Mouse (Mus musculus) heart, embryonic 16.5 days (tissue): ENCODE data around the gene Clk2. TPM values are rescaled to one million over a fixed set of nuclear protein-coding genes. Genes with fewer than 3 reads are reported as not detected.
A peak's percentile ranks its signal among the peaks of the same experiment; 100 is the strongest.

Experiments
- ATAC-seq: fragments of 200-750 bp; cut with Nextera tagmentation; replicated peaks from 2 replicates; pipeline ENCODE4 v1.8.0; 2017; ENCODE audit warnings: moderate number of reproducible peaks; ENCODE audit not compliant: insufficient read depth, low FRiP score; ENCODE audit errors: extremely low read depth
- H3K27ac ChIP-seq: fragments of 300-500 bp; sonication (generic); 2 replicates; pipeline ENCODE4 v1.5.1; 2014; ENCODE audit warnings: mild to moderate bottlenecking, low read length, control low read depth, moderate library complexity
- H3K27me3 ChIP-seq: fragments of 300-500 bp; sonication (generic); 2 replicates; pipeline ENCODE4 v1.6.1; 2014; ENCODE audit warnings: low read length, mixed read lengths; ENCODE audit not compliant: control insufficient read depth, insufficient read depth
- H3K36me3 ChIP-seq: fragments of 300-500 bp; sonication (generic); 2 replicates; pipeline ENCODE4 v1.6.1; 2014; ENCODE audit not compliant: control insufficient read depth, insufficient read depth
- H3K4me1 ChIP-seq: fragments of 300-500 bp; sonication (generic); 2 replicates; pipeline ENCODE4 v1.6.1; 2014; ENCODE audit warnings: low read length, mixed read lengths; ENCODE audit not compliant: control insufficient read depth, insufficient read depth
- H3K4me2 ChIP-seq: fragments of 300-500 bp; sonication (generic); 2 replicates; pipeline ENCODE4 v1.6.1; 2014; ENCODE audit warnings: low read depth, mild to moderate bottlenecking, control low read depth, low read length
- H3K4me3 ChIP-seq: fragments of 300-500 bp; sonication (generic); 2 replicates; pipeline ENCODE4 v1.5.1; 2014; ENCODE audit warnings: mild to moderate bottlenecking, control low read depth, low read length
- H3K9ac ChIP-seq: fragments of 300-500 bp; sonication (generic); 2 replicates; pipeline ENCODE4 v1.6.1; 2014; ENCODE audit warnings: low read length, control low read depth
- H3K9me3 ChIP-seq: fragments of 300-500 bp; sonication (generic); replicated peaks from 2 replicates; pipeline ENCODE4 v1.6.1; 2016; ENCODE audit warnings: low read length; ENCODE audit not compliant: control insufficient read depth
- WGBS: fragments of 180-500 bp; shearing (Covaris S2); extraction: QIAGEN DNeasy Blood & Tissue Kit; methylation state at CpG from one replicate; pipeline ENCODE4 v1.1.7; 2014; 5-methylcytosine and 5-hydroxymethylcytosine counted together
- polyA plus RNA-seq: library from polyadenylated mRNA; unstranded; fragments of >200 nt; fragmentation: Nextera tagmentation; extraction: Ambion mirVana; gene quantifications from 2 replicates; pipeline ENCODE4 v1.2.1, GENCODE M21; 2015

The Clk2 gene
- polyA plus RNA-seq, 1 experiment from 2014 or later: 17.9 TPM

DNA sequence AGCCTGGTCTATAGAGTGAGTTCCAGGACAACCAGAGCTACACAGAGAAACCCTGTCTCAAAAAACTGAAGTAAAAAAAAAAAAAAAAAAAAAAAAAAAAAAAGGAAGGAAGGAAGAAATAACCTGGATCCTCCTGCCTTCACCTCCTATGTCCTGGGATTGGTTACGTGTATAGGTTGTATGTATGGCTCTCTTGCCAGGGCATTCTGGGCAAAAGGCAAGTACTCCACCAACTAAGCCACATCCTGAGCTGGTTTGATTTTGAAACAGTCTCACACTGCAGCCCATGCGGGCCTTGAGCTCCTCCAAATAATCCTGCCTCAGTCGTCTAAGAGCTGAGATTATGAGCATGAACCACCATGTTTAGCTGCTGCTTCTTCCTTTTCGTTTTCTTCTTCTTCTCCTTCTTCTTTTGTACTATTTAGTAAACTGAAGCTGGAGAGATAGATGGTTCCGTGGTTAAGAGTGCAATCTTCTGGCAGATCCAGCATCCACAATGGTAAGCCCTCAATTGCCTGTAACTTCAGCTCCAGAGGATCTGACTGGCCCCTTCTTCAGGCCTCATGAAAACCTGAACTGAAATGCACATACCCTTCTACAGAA, 851 bp upstream of the Clk2 start:
- peak overlapping the region; percentile 99 for H3K9ac ChIP-seq
- H3K4me1 ChIP-seq: peaks cover 25% of the 10 kb centered on the region
- H3K27me3 ChIP-seq: peaks cover 8% of the 10 kb centered on the region
- peaks cover 13% of the 10 kb centered on the region for H3K36me3 ChIP-seq
- H3K27ac ChIP-seq: no peak overlapping the region; the same call in 1 of the 2 replicates
- peak overlapping the region; percentile 97 for H3K4me3 ChIP-seq
- ATAC-seq: no peak
- 74% methylated on average over 5 of the region's 5 CpGs for WGBS
- no peaks in the 10 kb centered on the region for H3K9me3 ChIP-seq
- peak overlapping the region; percentile 83 for H3K4me2 ChIP-seq

DNA sequence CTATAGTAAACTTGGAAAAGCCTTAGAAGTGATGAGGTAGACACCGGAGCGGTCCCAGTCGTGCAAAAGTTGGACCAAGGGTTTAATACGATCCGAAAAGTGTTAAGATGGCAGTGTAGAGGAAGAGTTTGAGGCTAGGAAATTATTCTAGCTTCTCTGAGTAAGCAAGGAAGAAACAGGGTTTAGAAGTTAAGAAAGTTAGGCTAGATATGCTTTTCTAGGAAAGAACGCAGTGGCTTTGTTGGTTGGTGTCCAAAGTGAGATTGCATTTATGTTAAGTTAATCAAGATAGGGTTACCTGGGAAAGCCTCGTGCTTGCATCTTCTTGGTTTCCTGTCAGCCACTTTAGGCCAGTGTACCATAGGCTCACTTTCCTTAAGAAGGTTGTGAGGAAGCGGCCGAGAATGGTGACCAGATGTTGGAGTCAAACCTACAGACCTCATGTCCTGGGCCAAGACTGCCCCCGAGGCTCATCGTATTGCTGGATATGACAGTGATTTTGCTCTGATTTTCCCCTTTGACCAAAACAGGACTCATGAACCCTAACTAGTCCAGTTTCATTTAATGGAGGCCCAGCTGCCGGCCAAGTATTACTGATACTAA, 774 bp downstream of the Clk2 start:
- no peaks in the 10 kb centered on the region for H3K9me3 ChIP-seq
- H3K36me3 ChIP-seq: peaks cover 29% of the 10 kb centered on the region
- no peaks in the 10 kb centered on the region for H3K27me3 ChIP-seq
- WGBS: 17% methylated on average over 12 of the region's 12 CpGs
- peak overlapping the region; percentile 97 for H3K4me3 ChIP-seq
- H3K27ac ChIP-seq: peak overlapping the region; percentile 99
- ATAC-seq: no peak
- H3K4me1 ChIP-seq: peaks cover 19% of the 10 kb centered on the region
- H3K4me2 ChIP-seq: peak overlapping the region; percentile 86
- H3K9ac ChIP-seq: peak overlapping the region; percentile 99

DNA sequence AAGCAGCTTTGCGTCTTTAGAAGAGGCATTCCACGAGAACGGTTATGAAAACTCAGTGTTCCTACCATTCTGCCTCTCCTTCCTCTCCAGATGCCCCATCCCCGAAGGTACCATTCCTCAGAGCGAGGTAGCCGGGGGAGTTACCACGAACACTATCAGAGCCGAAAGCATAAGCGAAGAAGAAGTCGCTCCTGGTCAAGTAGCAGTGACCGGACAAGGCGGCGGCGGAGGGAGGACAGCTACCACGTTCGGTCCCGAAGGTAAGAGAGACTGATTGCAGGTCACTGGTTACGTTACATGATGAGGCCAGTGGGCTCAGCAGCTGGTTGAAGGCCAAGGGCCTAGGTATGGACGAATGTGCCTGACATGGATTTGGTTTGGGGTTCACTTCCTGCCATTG, 2.4 kb downstream of the Clk2 start:
- Histone ChIP-seq H3K36me3 (peaks cover 37% of the 10 kb centered on the region), H3K27me3 (no peaks in the 10 kb centered on the region), H3K27ac (no peak overlapping the region), H3K9me3 (no peaks in the 10 kb centered on the region), H3K4me2 (no peak overlapping the region), H3K9ac (no peak overlapping the region), H3K4me1 (peaks cover 19% of the 10 kb centered on the region), H3K4me3 (no peak overlapping the region)
- ATAC-seq: no peak
- 91% methylated on average over 19 of the region's 19 CpGs for WGBS

DNA sequence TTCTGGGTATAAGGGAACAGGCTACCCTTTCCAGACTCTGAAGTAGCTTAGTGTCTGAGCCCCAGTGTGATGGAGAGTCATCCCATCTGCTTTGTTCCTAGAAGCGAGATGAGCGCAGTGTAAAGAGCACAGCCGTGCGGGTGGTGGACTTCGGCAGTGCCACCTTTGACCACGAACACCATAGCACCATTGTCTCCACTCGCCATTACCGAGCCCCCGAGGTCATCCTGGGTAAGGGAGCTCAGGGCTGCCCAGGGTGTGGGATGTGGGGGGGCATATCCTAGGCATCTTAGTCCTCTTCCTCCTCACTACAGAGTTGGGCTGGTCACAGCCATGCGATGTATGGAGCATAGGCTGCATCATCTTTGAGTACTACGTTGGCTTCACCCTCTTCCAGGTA, 10.2 kb downstream of the Clk2 start:
- no peaks in the 10 kb centered on the region for H3K9me3 ChIP-seq
- H3K4me3 ChIP-seq: no peak overlapping the region
- H3K27me3 ChIP-seq: no peaks in the 10 kb centered on the region
- H3K9ac ChIP-seq: no peak overlapping the region
- WGBS: 96% methylated on average over 11 of the region's 11 CpGs
- no peak overlapping the region for H3K4me2 ChIP-seq
- no peak overlapping the region for H3K27ac ChIP-seq
- H3K36me3 ChIP-seq: peaks cover 56% of the 10 kb centered on the region
- peaks cover 8% of the 10 kb centered on the region for H3K4me1 ChIP-seq
- ATAC-seq: no peak

DNA sequence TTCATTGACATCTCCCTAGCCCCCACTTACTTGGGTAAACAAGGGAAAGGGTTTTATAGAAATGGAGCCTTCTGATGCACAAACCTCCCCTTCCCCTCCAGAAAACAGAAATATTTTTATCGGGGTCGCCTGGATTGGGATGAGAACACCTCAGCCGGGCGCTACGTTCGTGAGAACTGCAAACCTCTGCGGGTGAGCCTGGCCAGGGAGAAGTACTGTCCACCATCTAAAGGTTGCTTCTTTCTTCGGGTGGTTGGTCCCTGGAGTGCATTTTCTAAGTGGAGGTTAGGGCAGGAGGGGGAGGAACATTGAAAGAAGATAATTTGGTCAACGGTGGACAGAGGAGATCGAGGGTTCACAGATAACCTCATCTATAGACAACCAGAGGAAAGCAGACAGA, 10.9 kb downstream of the Clk2 start:
- H3K9me3 ChIP-seq: no peaks in the 10 kb centered on the region
- no peak for ATAC-seq
- no peak overlapping the region for H3K9ac ChIP-seq
- H3K36me3 ChIP-seq: peaks cover 56% of the 10 kb centered on the region
- no peak overlapping the region for H3K27ac ChIP-seq
- H3K27me3 ChIP-seq: no peaks in the 10 kb centered on the region
- 84% methylated on average over 10 of the region's 10 CpGs for WGBS
- peaks cover 8% of the 10 kb centered on the region for H3K4me1 ChIP-seq
- H3K4me3 ChIP-seq: no peak overlapping the region
- H3K4me2 ChIP-seq: no peak overlapping the region

DNA sequence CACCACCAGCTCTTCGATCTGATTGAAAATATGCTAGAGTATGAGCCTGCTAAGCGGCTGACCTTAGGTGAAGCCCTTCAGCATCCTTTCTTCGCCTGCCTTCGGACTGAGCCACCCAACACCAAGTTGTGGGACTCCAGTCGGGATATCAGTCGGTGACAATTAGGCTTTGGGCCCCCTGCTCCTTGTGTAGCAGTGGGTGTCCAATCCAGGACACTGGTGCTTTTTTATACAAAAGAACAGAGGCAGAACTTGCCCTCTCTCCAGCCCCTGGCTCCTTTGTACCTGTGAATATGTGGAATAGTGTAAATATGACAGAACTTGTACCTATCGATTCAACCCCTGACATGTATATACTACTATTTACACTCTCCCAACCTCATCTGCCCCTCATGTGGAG, 11.8 kb downstream of the Clk2 start:
- peaks cover 57% of the 10 kb centered on the region for H3K36me3 ChIP-seq
- H3K27me3 ChIP-seq: no peaks in the 10 kb centered on the region
- no peak overlapping the region for H3K4me2 ChIP-seq
- H3K4me3 ChIP-seq: no peak overlapping the region
- ATAC-seq: no peak
- H3K9ac ChIP-seq: no peak overlapping the region
- no peak overlapping the region for H3K27ac ChIP-seq
- H3K4me1 ChIP-seq: peaks cover 8% of the 10 kb centered on the region
- no peaks in the 10 kb centered on the region for H3K9me3 ChIP-seq
- 80% methylated on average over 7 of the region's 7 CpGs for WGBS

GRCm38 (mm10) chr3:89177242-89178106, 12.9 kb downstream of the Clk2 start, which contains the start of gene Scamp3:
TSS of gene Scamp3 (plus strand) at chr3:89177473.
- WGBS: under 1% methylated on average over 43 of the region's 43 CpGs
- peaks cover 59% of the 10 kb centered on the region for H3K36me3 ChIP-seq
- no peaks in the 10 kb centered on the region for H3K27me3 ChIP-seq
- peak within 1 kb of the TSS; percentile 85 for H3K9ac ChIP-seq
- H3K4me1 ChIP-seq: peaks cover 11% of the 10 kb centered on the region
- H3K4me3 ChIP-seq: peak within 1 kb of the TSS; percentile 82
- no peaks in the 10 kb centered on the region for H3K9me3 ChIP-seq
- H3K27ac ChIP-seq: peak within 1 kb of the TSS; percentile 73
- peak; percentile 94 for ATAC-seq
- peak within 1 kb of the TSS; percentile 61 for H3K4me2 ChIP-seq

DNA sequence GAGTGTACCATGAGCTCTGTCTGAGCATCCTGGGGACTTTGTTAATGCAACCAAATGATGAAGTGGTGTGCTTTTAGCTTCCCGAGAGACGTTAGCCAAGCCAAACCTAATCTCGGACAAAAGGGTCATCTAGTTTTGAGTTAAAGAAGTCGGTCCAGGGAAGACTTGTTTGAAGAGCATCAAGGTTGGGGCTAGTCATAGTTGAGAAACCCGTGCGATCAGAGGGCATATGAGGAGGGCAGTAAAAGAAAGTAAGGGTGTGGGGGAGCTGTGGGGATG, 13.5 kb downstream of the Clk2 start:
- peaks cover 55% of the 10 kb centered on the region for H3K36me3 ChIP-seq
- H3K9ac ChIP-seq: peak overlapping the region; percentile 85
- no peak for ATAC-seq
- WGBS: 7% methylated on average over 6 of the region's 6 CpGs
- no peaks in the 10 kb centered on the region for H3K27me3 ChIP-seq
- no peaks in the 10 kb centered on the region for H3K9me3 ChIP-seq
- peak overlapping the region; percentile 61 for H3K4me2 ChIP-seq
- peak overlapping the region; percentile 73; the same call in 1 of the 2 replicates for H3K27ac ChIP-seq
- H3K4me1 ChIP-seq: peaks cover 14% of the 10 kb centered on the region
- peak overlapping the region; percentile 82 for H3K4me3 ChIP-seq

- 83% methylated on average over 11 of the region's 11 CpGs for whole genome bisulfite sequencing
- no peaks in the 10 kb centered on the region for H3K27me3 ChIP-seq
- ATAC-seq: no peak
- H3K27ac ChIP-seq: no peak overlapping the region
- H3K4me1 ChIP-seq: peaks cover 22% of the 10 kb centered on the region
- H3K9me3 ChIP-seq: no peaks in the 10 kb centered on the region
- no peak overlapping the region for H3K4me2 ChIP-seq
- no peak overlapping the region for H3K4me3 ChIP-seq
- H3K9ac ChIP-seq: 0 out of 2 replicates have a peak overlapping the region, but pooled peaks have one; percentile 26
- peaks cover 46% of the 10 kb centered on the region for H3K36me3 ChIP-seq
These were observed 14.5 kb downstream of the Clk2 start for GRCm38 (mm10) chr3:89179056-89179455.
